Mouse (Mus musculus): ENCODE results near the gene Lrrd1.
"Not testable (repeated sequence)": the region's sequence is repeated elsewhere in the genome, so short reads cannot be mapped to it uniquely, and the experiment has no call there.

Lrrd1 gene

DNA sequence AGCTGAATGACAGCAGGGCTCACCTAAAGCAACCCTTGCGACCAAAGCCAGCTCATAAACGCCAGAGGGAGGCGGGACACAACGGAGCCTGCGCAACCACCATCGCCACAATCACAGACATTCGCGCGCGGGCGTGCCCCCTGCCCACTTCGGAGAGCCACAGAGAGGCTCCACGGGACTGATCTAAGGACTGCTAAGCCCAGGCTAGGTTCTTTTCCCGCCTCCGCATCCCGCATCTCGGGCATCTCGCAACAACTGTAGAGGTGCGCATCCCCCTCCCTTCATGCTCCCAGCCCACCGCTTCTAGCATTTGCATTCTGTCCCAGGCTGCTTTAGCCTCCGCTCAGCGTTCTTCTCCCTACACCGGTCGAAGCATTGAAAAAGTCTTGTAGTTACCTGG lies at the start of gene Lrrd1:
TSS of gene Lrrd1 (plus strand) at position 148 of the 400 bp plus-strand sequence.
- DNase-seq = no peak

DNA sequence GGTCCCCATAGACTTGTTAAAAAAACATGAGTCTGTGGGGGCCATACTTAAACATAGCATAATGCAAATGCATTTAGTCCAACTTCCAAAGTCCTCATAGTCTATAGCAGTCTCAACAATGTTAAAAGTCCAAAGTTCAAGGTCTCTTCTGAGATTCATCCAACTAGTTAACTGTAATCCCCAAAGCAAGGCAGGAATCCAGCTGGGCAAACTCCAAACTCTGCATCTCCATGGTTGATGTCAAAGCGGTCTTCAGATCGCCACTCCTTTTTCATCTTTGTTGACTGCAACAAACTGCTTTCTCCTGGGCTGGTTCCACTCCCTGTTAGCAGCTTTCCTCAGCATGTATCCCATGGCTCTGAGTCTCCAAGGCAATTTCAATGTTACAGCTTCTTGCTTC lies 47.9 kb upstream of the Lrrd1 start:
- peak in 1 of 2 experiments; percentile 28 for DNase-seq

DNA sequence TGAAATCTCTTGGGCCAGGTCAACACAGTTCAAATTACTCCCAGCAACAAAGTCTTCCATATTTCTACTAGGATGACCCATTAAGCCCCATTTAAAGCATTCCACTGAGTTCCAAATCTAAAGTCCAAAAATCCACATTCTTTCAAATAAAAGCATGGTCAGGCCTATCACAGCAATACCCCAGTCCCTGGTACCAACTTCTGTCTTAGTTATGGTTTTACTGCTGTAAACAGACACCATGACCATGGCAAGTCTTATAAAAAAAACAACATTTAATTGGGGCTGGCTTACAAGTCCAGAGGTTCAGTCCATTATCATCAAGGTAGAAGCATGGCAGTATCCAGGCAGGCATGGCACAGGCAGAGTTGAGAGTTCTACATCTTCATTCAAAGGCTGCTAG lies 46.3 kb upstream of the Lrrd1 start:
- not testable (repeated sequence) for DNase-seq

DNA sequence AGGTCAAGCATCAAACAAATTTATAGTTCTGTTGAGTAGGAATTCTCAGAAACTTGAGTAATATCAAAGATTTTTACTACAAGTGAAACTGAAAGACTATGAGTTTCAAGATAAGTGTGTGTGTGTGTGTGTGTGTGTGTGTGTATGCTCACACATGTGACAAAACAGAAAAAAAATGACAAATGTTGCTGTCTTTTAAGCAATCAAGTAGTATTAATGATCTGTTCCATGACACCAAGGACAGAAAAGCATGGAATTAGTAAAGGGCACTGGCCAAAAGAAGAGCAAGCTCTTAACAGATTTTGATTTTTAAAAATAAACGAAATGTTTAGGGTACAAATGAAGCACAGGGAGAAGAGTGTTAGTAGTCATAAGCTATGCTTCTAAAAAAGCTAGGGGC lies 44.9 kb upstream of the Lrrd1 start:
- DNase-seq = no peak

DNA sequence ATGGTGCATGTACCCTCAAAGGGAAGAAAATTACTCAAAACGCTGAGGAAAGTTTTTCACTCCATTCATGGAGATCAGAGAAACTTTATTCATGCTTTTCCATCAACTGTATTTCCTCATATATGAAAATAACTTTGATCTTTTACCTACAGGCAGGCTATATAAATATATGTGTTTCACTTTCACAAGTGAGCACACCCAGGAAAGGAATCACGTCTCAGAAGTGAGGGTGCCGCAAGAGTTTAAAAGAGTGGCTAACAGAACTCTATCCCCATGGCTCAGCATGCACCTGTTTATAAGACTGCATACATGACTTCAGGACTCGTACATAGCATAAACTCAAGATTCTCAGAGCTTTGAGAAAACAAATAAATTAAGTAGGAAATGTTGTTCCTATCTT lies 44.1 kb upstream of the Lrrd1 start:
- DNase-seq = no peak

DNA sequence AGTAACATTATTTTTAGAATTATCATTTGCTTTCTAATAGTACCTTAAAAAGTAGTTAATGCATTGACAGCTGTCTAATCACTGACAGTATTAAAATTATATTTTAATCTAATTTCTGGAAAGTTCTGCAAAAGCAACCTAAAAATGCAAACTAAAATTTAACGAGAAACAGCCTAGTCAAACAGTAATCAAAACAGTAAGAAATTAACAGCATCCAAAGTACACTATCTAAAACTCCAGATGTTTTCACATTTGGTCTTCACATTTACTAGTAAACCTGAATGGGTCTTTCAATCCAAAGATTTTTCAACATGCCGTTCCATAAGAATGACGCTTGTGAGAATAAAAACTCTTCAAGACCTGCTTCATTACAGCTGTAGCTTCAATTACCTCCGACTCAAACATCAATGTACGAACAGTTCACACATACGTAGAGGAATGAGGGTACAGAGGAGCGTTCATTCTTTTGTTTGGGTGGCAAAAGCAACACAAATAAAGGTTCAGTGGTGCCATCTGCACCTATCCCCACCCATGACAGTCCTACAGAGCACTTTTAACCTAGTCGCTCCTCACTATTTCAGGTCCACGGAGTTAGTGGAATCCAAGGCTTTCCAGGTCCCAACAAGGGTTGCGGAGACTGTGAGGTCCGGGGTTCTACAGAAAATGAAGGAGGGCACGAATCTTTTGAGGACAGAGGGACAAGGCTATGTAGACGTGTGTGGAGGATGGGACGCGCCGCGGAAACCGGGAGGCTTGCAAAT lies 43.1 kb upstream of the Lrrd1 start:
- DNase-seq = no peak

DNA sequence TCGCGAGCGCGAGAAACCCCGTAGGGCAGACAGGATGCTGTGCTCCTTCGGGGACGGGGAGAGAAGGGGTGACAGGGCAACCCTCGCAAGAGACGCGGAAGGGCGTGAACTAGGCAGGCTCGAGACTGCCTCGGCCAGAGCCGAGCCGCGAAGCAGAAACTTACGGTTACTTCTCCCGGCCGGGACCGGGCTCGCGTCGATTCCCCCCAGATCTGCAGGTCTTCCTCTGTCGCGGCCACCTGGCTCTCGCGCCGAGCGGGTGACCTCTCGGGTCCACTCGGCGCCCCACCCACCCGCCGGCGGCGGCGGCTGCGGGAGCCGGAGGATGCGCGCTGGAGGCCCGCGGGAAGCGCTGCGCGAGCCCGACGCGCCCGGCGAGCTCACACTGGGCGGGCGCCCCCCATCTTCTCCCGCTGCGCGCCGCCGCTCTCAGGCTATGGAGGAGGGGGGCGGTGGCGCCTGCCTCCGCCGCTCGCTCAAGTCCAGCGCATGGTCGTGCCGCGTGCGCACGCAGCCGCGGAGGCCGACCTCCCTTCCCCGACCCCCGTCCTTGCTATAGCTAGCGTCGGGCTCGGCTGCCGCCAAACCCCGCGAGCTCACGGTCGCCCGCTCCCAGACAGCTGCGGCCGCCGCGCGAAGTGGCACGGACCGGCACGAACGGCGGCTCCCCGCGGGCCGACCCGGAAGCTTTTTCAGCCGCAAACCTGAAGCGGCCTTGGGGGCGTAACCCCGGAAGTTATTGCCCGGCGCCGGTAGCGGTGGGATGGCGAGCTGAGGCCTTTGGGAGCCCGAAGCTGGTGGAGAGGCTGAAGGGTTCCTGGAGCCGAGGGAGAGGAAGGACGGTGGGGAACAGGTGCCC lies 42.3 kb upstream of the Lrrd1 start, which contains the start of the genes Ankib1 and Krit1:
TSS of gene Ankib1 (minus strand) at position 493 of the 859 bp plus-strand sequence.
TSS of gene Krit1 (plus strand) at position 752 of the 859 bp plus-strand sequence.
- peak; percentile 92 to 95 for DNase-seq

DNA sequence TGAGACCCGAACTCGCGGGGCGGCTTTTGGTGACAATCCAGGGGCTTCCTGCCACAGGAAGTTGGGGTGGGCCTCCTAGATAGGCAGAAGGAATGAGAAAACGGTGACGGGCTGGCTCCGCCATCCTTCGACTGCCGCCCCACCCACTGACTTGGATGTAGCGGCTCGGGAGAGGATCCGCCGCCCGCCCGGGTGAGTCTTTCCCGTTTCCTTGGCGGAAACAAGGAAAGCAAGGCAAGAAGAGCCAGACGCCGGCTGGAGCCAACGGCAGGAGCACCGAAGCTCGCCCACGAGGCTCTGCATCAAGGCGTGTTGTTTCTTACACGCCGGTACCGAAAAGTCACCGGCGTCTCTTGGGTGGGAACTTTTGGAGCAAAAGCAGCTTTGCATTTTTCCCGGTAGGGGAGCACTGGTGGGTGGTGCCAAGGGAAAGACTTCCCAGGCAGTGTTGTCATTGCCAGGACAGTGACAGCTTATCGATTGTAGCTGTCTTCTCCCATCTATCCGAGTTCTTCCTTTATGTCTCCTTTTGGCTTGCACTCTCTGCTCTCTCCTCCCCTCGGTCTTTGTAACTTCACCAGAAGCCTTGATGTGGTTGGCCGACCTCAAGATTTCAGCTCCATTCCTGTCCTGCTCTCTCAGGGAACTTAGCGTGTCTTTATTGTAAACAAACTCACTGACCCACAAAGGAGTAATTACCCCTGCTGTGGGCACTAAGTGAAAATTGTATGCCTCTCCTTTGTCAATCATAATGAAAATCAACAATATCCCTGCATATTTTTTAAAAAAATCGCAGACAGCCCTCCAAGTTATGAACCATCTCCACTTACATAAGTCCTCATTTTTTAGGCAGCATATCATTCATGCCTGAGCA lies 41.4 kb upstream of the Lrrd1 start:
- no peak for DNase-seq

DNA sequence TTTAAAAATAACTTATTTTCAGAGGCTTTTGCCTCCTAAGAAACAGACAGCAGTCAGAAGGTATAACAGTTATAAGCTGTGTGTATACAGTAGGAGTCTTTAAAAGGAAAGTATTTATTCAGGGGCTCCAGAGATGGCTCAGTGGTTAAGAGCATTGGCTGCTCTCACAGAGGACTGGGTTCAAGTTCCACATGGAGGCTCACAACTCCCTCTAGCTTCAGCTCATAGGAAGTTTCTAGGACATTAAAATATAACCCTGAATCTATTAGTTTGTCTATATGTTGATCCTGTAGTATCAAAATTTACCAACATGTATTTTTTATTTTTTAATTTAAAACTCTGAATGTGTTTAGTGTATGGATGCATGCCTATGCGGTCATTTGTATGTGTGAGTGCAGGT lies 36.5 kb upstream of the Lrrd1 start:
- no peak for DNase-seq

DNA sequence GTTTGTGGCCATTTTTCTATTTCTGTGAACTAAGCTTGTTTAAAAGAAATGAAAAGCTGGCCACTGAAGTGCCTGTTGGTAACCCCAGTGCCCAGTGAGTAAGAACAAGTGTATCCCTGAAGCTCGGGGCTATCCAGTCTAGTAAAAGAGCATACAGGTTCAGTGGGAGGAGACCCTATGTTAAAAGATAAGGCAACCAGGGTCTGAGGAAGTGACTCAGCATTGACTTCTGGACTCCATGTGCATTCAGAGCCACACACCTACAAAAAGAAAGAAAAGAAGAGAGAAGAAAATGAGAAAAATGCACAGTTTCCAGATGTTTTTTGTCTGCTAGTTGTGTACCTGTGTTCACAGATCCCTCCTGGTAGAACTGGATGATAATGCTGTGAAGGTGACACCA lies 10.9 kb upstream of the Lrrd1 start:
- no peak for DNase-seq

DNA sequence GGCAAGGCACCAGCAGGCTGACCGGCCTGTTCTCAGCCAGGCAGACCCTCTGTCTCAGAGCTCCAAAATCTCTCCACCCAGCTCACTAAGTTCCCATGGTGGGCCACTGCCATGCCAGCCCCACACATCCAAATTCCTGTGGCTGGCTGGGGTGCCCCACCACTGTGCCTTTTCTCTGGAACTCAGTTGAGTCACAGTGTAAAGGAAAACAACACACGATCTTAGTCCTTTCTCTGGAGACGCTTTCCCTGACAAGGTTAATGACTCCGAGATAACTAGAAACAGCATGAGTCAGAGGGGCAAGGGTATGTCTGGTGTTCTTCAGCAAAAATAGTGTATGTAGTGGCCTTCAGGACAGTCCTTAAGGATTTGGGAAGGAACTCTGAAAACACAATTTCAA lies 25.2 kb downstream of the Lrrd1 start:
- no peak for DNase-seq

DNA sequence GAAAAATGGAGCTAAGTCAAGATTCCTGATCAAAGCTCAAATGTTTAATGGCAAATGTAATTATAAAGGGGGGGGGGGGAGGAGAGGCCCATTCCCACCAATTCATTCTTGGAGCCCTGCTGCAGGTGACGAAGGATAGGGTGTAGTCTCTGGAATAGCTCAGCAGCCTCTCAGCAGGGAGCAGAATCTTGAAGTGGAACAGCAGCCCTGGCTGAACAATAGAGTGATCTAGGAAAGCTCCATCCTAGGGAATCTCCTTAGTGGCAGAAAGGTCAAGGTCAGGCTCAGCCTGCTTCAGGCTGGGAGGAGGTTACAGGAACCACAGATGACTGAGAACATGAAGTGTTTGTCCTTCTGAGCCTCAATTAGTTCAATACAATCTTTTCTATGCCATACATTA lies 27.4 kb downstream of the Lrrd1 start:
- DNase-seq = no peak

DNA sequence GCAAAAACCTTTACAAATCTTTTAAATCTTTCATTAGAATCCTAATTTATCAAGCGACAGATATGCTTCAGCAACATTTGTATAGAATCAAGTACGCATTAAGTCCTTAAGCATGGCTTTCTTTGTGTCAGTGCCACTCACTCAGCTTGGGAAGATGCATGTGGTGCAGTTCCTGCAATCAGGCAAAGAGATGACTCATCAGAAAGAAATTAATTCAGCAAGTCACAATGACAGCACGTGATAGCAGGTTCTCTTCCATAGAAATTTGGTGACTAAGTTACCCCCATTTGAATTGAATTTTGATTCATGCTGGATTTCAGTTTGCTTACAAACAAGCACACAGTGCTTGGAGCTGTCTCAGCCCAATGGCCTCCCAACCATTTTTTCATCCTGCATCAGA lies 28.5 kb downstream of the Lrrd1 start:
- no peak for DNase-seq

DNA sequence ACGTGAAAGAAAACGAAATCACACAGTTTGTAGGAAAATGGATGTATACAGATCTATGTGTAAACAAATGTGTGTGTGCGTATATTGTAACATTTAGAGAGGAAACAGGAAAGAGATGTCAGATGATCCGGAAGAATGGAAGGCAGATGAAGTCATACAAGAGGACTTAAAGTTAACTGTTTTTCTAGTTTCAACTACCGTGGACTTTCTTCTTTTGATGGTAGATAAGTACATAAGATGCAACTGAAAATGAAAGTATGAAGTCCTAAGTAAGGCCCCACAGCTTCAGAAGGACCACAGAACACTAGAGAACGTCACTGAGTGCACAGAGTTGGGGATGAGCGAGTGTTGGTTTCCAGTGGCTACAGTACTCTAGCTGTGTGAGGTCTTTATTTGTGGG lies 41.9 kb downstream of the Lrrd1 start:
- not testable (repeated sequence) for DNase-seq

DNA sequence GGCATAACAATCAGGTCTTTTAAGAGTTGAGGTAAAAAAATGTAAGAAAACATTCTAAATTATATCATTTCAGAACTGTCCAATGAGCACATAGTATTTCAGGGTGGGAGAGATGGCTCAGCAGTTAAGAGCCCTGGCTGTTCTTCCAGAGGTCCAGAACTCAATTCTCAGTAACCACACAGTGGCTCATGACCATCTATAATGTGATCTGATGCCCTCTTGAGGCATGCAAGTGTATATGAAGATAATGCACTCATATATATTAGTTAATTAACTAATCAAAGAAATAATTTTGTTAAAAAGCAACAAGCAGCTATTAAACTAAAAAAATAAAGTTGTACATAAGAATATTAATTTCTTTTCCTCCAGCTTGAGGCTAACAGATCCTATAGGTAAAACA lies 44.2 kb downstream of the Lrrd1 start:
- no peak for DNase-seq

DNA sequence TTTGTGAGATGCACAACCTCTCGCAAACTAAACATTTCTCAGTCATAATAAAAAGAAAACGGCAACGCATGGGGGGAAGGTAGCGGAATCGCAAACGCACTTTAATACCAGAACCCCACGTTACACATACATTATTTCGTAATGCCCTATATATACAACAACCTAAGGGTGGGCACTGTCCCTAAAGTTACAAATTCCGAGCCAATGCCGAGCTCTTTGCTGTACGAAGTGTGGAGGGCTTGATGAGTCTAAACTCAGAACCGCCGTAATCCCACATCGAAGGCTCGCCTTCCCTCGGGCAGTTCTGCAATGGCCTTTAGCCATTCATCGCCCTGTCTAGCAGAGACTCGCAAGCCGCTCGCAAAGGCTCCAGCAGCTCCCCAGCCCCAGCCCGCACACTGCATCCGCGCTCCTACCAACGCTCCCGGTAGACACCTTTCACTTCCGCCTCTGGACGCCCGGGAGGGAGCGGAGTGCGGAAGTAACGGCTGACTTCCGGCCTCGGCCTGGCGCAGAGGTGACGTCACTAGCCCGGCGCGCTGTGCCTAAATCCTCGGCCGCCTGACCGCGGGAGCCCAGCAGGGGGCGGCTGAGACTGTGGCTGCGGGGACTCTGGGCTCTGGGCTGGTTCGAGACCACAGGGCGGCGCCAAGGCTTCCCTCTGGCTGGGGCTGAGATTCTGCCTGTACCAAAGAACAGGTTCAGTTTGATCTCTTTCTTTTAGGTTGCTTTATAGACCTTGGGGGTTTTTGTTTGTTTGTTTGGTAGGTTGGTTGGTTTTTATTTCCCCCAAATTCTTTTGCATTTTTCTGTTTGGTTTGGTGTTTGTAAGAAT lies 48.7 kb downstream of the Lrrd1 start, which contains the start of gene Mterf1a:
TSS of gene Mterf1a (minus strand) at position 475 of the 835 bp plus-strand sequence.
- peak in 1 of 2 experiments; percentile 30 for DNase-seq

DNA sequence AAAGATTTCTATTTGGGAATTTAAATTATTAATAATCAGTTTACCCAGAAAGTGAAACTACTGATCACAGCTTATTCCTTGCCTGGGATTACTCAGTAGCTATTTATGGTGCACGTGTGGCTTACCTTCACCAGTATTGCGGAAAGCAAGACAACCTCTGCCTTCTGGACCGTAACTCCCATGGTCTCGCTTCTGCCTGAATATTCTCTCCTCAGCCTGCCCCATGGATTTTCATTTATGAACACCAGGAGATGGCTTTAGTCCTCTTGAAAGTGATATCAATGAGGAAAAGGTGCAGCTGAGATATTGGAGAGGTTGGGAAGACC lies 49.3 kb downstream of the Lrrd1 start:
- not testable (repeated sequence) for DNase-seq

DNA sequence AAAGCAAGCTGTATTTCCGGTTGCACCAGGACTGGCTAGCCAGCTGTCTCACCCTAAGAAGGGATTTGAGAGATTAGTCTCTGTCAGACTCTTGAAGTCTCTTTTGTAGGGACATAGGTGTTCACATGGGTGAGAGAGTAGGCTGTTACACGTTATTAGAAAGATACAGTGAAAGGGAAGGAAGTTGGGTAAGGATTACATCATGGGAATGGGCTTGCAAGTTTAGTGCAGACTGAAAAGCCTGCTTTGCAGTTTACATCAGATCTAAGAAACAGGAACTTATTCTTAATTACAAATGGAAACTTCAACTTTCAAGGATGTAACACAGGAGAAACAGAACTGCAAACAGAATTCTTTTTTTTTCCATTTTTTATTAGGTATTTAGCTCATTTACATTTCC lies 60.5 kb downstream of the Lrrd1 start:
- no peak for DNase-seq

Measured in kidney, postnatal 25 days (tissue).